Mouse (Mus musculus) ovary, postnatal 36 days (tissue): ENCODE data around the gene Cnr1.

Experiments used
- DNase-seq: peaks from one replicate; pipeline ENCODE4 v3.0.0; 2022; ENCODE audit warnings: low spot score, mixed read lengths

The Cnr1 gene

DNA sequence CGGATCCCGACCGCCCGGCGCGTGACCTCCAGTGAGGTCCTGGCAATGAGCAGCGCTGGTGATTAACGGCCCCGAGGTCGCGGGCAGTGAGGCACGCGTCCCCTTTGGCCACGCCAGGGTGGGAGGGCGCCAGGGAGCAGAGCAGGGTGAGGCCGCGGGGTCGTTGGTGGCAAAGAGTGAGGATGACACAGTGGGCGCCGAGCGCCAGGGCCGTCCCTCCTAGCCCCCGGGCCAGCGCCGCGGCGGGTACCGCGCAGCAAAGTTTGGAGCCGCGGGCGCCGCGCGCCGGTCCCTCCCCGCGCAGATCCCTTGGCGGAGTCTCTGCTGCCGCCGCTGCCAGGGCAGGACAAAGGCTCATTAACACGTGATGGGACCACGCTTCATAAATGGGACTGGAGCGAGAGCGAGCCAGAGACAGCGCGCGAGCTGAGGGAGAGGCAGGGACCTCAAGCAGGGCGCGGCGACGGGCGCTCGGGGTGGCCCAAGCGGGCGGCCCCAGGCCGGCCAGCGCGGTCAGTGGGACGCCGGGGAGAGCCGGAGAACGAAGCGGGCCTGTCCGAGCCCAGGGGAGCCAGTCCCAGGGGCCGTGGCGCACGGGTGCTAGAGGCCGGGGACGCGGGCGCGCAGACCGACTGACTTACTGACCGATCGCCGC lies at the start of gene Cnr1:
Cnr1 (plus strand) TSS at position 360 of the 655 bp plus-strand sequence.
- peak; percentile 79 for DNase-seq

DNA sequence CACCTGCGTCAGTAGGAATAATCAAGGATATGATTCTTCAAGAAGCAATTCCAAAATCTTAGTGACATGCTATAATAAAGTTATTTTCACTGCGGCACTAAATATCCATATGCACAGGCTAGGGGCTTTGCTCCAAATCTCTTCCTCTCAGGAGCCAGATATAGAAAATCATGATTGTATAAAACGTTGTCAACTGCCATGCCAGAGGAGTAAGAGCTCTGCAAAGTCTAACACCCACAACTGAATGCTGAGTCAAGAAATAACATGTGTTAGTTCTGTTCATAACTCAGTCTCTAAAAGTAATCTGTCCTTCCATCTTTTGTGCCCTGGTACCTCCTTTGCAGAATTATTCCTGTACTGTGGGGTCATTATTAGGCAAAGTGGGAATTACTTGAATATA lies 44.4 kb upstream of the Cnr1 start:
- DNase-seq = no peak

DNA sequence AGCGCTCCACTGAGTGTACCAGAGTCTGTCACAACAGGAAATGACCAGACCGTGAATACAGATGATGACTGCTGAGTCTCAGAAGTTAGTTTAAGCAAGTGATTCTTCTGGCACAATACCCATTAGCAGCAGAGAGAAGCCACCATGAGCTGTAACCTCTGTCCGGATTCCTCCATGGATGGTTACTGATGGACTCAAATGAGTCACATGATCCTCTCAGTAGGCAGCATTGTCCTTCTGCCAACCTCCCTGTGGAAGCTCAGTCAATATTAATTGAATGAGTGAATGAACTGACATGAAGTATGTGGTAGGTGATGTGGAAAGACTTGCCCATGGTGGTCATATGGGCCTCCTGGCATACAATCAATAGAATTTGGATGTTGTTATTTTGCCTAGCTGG lies 38.4 kb upstream of the Cnr1 start:
- no peak for DNase-seq

DNA sequence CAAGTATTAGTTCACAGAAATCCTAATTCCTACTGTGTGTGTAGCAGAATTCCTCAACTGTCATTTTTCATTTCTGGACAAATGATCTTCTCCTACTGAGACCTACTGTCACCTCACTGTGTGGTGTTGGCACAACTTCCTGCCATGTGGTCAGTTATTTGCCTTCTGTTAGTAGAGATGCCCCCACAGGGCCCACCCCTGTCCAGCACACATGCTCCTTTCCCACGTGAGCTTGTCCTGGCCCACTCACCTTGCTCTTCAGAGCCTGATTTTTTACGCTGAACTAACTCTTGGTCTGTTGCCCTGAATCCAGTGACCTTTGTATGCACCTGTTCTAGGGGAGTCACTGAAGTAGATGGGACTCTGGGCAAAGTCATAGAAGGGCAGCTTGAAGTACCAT lies 34.4 kb upstream of the Cnr1 start:
- DNase-seq = no peak

DNA sequence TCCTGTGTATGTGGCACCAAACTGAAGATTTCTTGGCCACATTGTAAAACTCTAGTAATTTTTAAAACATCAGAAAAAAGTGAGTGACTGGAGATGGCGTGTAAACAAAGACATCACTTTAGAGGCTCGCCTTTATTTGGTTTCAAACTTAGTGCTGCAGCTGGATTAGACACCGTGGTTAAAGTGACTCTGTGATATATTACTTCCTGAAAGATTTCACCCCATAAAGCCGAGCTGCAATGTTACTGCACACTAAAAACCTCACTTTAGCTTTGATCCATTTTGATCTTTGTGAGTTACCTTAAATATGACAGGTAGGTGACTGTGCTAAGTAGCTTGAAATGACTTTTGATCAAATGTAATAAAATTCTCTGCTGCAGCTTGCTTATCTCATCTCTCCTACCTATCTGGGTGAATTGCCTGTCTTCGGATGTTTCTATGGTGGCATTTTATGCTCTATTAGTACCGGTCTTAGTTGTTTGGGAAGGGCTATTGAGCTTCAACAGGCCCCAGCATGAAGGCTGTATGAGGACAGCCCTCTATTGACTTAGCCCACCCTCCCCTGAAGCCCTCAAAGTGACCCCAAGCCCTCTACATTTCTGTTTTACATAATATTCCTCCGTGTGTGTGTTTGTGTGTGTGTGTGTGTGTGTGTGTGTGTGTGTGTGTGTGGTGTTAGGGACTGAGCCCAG lies 32.1 kb upstream of the Cnr1 start:
- no peak for DNase-seq

DNA sequence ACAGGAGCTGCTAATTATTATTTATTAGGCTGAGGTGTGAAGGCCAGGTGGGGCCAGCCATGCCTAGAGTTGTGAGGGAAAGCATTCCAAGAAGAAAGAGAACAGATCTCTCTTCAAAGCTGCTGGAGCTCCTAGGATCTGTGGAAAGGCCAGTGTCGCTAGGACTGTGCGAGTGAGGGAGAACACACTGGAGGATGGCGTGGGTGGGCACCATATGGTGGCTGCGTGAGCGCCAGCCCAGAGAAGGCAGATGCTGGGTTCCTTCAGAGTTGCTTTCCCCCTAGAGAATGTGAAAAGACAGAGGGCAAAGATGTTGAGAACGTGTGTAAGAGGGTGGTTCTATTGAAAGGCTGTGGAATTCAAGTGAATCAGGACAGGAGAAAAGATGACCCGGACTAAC lies 30.6 kb upstream of the Cnr1 start:
- no peak for DNase-seq

DNA sequence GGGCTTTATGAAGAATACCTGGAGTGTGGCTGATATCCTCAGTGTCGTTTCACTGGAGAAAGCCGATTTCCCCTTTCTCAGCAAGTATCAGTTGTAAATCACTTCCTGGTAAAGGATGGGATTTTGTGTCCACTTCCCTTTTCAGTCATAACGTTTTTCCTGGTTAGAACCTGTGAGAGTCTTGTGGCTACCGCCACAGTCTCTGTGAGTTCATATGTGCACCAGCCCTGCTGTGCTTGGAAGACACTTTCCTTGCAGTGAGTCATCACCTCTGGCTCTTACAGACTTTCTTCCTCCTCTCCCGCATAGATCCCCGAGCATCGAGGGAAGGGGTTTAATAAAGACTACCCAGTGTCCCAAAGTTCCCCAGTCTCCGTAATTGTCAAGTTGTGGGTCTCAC lies 29.3 kb upstream of the Cnr1 start:
- no peak for DNase-seq

DNA sequence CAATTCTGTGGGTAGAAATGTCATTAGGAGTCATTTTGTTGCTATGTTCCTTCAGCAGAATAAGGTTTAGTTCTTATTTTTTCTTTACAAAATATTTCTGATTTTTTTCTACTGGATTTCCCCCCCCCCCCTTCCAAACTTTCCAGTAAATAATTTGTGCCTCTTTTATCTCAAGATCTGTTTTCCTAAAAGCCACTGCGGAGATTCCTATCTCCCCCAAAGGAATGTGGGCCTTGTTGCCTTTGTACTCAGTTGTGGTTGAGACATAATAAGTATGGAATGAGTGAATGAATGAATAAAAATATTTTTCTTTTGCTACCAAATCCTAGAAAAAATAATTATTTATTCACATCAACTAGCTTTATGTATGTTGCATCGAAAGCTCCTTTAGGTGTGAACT lies 28.9 kb upstream of the Cnr1 start:
- DNase-seq = no peak

DNA sequence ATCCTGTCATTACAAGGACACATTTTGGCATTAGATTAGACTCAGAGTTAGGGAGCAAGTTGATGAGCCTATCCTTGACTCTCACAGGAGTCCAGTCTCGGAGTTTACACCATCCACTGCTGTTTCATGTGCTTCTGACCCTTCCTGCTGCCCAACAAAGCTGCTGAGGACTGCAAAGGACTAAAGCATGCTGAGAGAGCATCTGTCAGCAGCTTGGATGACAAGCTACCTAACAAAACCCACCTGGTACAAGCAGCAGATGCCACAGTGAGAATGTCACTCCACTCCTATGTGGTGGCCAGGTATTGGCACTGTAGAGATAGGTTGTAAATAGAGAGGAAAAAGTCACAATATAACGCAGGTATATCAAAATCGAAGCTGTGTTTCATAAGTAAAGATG lies 22.7 kb upstream of the Cnr1 start:
- DNase-seq = no peak

DNA sequence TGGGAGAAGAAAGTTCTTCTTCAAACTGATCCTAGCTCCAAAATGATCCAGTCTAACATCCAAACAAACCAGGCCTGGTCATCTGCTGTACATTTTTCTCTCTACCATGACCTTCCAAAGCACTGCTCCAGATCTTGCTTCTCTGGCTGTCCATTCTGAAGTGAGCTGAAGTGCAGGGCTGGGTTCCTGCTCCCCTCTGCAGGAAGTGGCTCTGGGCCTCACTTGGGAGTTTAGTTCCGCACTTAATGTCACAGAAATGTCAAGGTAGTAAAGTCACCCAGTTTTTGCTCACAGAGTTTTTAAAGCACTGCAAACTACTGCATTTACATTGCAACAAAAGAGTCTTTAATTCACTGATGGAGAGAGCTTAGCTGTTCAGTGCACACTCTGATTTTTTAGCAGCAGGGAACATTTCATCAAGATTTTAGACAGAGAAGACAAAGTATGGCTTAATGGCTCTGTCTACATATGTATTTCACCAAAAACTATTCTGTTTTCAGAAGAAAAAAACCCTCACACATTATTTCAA lies 20.5 kb upstream of the Cnr1 start:
- DNase-seq = no peak

DNA sequence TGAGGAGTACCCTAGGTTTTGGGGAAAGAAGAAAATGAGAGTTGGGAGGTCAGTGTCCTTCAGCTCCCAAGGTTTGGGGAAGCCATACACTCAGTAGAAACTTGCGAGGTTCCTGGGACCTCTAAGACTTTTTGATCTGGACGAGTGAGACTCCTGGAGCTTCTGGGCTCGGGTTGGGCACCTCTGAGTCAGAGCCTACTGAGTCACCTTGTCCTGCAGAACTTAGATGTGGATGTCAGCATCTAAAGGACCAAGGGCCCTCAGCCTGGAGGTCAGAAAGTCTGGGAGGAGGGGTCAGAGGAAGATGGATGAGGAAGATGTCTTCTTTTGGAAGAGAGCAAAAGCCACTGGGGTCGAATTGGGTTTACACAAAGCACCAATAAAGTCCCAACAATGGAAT lies 19.6 kb upstream of the Cnr1 start:
- no peak for DNase-seq

DNA sequence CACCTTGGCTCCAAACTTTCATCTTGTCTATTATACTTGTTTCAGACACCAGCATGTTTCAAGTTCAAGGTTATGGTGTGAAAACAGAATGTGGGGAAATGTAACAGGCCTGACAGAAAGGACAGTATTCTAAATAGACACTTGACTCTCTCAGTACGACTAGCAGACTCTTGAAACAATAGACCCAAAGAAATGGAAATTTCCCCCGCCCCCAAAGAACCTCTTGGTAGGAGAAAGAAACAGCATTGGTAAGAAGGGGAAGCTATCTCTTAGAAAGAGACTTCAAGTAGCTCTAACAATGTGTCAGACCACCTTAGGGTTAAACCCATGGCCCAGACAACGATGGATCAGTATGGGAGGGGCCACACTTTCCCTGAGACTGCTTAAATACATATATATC lies 15.6 kb upstream of the Cnr1 start:
- no peak for DNase-seq

DNA sequence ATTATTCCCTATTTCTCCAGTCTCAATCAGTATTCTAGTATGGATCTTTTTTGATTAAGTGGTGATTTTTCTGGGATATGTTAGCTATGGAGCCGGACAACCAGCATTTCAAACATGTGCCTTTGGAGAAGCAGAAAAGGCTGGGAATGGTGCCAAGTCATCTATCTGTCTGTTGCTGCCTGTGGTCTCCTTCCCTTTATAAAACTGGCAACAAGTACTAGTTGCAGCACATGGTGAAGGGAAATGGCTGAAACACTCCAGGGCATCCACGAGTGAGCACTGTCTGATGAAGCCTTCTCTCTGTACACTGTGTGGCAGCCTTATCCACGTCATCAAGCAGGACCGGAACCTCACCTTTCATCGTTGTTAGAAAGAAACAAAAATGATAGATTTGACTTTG lies 8.7 kb upstream of the Cnr1 start:
- no peak for DNase-seq

DNA sequence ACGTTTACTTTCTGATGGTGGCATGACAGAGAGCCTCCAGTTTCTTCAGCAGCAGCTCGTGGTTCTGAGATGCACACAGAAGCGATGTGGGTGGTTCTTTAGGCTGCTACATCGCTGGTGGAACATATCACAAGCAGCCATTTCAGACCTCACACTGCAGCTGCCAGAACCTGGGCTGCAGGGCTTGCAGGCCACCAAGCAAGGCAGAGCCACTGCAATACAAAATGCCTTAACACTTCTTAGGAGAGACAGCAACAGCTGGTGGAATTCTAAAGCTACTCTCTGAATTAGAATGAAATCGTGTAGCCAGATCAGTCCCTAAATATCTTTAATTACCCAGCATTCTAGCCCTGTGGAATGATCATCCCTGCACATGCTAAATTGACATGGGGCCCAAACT lies 3.6 kb upstream of the Cnr1 start:
- no peak for DNase-seq

DNA sequence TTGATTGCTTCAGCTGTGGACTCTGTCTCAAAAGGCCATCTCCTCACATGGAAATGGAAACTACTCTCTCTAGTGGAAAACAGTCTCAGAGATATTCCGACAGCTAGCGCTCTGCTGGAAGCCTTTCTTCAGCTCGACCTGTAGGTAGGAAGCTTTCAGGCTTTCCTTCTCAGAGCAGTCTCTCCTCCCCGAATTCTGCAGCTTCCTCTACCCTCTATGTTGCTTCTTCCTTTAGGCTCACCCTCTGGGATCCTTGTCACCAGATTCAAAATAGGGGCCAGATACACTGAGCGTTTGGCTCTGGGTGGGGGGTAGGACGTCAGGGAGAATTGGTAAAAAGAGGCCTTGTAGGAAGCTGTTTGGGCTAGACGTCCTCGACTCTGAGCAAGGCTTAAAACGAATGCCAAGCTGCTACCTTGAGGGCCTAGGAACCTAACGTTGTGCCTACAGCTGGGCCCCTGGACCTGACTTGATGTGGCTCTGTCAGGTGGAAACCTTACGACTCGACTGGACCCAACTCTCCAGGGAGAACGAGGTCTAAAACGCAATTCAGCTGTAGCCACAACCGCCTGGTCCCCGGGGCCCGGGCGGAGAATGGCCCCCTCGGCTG lies 1.1 kb upstream of the Cnr1 start:
- no peak for DNase-seq

DNA sequence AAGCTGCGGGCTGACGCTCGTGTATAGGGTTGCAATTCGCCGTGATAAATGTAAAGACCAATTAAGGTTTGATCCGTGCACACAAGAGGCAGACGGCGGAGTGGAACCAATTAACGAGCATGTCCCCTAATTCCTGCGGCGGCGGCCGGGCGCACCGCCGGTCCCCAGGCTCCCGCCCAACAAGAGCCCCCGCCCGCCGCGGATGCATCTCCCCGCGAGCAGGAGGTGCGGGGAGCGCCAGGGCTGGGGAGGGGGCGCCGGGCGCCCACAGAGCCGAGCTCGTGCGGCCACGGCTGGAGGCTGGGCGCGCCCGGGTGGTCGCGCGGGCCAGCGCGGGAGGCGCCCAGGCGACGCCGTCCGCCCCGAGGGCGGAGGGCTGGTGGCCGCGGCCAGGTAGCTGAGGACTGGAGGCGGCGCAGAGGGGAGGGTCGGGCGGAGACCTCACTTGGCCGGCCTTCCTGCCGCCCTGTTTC lies 596 bp upstream of the Cnr1 start:
- DNase-seq = peak; percentile 18

DNA sequence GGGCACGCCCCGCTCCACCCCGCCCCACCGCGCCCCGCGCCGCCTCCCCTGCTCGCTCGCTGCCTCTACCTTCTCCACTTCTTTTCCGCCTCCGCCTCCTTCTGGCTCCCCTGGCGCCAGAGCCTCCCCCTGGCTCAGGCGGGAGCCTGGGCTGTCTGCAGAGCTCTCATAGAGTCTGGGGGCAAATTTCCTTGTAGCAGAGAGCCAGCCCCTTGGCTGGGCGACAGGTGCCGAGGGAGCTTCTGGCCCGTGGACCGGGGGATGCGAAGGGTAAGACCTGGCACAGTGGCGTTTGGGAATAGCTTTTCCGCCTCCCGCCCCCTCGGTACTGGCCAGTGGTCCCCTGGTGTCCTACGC lies 474 bp downstream of the Cnr1 start:
- DNase-seq = no peak

DNA sequence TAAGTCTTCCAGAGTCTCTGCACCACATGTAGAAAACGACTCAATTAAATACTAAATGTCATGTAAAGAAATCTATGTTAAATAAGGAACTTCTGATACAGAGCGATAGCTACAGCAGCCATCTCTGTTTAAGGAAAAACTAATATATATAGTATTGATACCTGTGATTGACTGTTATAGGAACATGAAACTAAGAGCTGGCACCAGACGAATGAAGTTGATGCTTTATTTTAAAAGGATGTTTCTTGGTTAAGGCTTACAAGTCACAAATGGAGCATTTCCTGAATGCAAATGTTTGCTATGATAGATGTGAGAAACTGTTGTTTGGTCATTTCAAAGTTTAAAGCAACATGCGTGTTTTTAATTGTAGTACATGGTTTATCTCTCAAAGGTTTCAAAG lies 1.1 kb downstream of the Cnr1 start:
- DNase-seq = no peak

DNA sequence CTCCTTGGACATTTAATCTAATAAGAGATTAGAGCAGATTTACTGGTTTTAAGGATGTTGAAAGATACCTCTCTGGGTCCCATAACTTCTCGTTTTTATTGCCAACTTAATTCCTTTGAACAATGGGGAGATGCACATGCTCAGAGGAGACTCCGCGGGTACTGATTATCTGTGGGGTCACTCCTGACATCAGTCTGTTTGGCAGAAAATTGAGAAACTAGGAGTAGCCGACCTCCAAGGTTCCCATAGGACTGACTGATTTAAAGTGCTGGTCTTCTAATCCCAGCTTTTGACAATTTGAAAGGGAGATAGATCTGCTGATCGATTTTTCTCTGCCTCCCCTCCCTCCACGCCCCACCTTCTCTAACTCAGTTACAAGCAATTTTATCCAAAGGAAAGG lies 1.6 kb downstream of the Cnr1 start:
- DNase-seq = no peak

DNA sequence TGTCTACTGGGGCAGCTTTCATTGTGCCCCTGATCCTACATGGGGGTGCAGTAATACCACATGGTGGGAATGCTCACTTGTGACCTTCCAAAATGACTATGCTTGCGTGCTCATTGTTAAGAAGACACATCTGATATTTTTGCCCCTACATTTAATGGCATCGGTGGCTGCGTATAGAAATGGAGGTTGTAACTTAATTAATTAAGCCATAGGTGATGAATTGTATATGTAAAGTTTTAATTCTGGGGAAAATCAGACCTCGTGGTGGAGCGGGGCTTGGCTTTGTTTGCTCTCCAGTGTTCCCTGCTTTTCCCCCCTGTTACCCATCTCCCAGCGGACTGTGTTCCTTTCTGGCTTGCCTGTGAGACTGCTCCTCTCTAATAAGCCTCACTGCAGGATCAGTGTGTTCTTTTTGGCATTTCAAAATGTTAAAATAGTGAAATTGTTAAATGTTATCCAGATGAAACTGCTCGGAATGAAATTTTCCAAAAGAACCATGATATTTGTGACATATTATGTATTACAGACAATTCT lies 2.4 kb downstream of the Cnr1 start:
- DNase-seq = no peak

DNA sequence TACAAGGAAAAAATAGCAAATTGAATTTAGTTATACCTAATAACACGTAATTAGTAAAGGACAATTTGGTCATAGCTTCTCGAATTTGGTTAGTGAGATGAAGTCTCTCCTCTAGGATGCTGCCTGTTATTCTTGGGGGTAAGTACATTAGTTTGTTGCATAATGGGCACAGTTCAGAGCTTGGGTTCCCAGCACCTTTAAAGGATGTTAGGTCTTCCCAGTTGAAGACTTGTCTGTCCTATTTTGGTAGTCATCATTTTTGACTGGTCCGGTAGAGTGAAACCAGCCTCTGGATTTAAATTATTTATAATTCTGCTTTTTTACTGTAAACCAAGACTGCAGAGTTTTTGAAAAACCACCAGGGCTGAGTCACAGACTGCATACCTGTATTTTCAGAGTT lies 3.3 kb downstream of the Cnr1 start:
- no peak for DNase-seq

DNA sequence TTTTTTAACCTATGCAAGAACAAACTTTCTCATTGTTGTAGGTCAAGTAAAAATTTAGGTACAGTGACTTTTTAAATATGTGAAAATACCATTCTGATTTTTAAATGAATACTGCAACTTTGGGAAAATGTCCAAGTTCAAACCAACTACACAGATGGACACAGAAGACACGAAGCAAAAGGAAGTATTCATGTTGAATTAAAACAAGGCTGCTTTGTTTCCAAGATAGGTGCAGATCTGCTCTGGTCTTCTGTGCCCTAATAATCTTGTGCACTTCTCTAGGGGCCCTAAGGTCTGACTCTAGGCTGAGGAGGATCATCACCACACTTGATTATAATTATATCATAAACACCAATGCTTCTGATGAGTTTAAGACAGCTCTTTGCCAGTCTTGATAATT lies 4.1 kb downstream of the Cnr1 start:
- DNase-seq = no peak

DNA sequence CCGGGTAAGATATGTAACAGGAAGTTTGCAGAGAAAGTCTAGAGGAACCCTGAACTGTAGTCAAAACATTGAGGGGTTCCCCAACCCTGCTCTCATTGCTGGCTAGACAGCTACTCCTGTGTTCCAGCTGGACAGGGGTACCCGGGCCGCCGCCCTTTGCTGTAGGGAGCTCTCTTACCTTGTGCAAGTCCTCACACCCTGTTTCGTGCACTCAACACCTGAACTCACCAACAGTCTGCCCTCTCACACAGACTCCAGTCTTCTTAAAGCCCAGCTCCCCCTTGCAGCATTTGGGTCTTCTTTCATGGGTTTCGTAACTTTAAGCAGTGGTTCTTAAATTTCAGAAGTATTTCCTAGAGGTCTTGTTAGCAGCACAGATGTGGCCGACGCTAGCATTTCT lies 7.0 kb downstream of the Cnr1 start:
- no peak for DNase-seq
